Mouse (Mus musculus) megakaryocyte, adult 5-6 weeks (primary cell): Measurements from ENCODE around the gene Tnrc18. TPM values are rescaled to one million over a fixed set of nuclear protein-coding genes. Genes with fewer than 3 reads are reported as not detected.

ENCODE experiments used
- ATAC-seq: 2 replicates; pipeline ENCODE4 v1.8.0; 2016; ENCODE audit warnings: mild to moderate bottlenecking, inconsistent platforms; ENCODE audit not compliant: poor library complexity, severe bottlenecking
- total RNA-seq, 2 experiments: library from RNA; stranded (forward) in 1 of 2; stranded (reverse) in 1 of 2; fragments of 153-499, 151-499 nt in 1 of 2; fragments of 221-1000, 200-1000 nt in 1 of 2; gene quantifications; 2 replicates each; pipeline versions ENCODE4 v1.2.3 to v1.2.4; 2015 to 2017

The Tnrc18 gene
- total RNA-seq, 2 experiments from 2014 or later: 20.0 to 28.2 TPM

DNA sequence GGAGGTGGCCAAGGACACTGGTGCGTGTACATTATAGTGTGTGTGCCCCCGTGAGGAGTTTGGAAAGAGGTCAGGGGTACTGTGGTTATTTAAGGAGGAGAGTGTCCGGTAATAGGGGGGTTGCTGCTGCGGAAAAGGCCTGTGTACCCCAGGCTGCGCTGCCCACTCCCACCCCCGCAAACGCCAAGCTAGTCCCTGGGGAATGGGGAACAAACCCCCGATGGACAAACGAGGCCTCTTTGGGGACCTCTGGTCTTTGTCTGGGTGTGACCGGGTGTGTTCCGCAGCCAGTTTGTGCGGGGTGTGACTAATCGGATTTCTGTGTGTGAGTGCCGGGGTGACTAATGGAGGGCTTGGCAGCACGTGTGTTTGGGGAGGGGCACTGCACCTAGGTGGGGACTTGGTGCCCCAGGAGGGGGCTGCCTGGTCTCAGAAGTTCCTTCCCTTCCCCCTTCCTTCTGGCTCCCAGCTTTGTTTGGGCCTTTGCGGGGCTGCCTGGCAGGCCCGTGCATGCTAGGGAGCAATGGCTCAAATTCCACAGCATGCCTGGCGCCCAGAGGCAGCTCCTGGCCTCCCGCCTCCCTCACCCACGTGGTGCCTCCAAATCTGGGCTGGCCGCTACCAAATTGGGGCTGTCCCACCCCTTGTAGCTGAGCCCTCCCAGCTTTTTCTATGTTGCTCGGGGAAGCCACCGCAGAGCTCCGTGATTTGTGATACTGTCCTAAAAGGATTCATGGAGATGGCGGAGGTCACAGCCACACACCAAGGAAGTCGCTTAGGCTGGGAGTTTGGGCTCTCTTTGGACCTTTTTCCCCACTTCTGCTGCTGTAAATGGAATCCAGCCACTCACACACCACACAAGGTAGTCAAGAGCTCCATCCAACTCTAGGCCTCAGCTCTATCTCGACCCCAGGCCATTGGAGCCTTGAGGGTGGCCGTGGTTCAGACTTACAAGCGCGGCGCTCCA is 5.9 kb upstream of the Tnrc18 start:
- peak; percentile 34 for ATAC-seq

DNA sequence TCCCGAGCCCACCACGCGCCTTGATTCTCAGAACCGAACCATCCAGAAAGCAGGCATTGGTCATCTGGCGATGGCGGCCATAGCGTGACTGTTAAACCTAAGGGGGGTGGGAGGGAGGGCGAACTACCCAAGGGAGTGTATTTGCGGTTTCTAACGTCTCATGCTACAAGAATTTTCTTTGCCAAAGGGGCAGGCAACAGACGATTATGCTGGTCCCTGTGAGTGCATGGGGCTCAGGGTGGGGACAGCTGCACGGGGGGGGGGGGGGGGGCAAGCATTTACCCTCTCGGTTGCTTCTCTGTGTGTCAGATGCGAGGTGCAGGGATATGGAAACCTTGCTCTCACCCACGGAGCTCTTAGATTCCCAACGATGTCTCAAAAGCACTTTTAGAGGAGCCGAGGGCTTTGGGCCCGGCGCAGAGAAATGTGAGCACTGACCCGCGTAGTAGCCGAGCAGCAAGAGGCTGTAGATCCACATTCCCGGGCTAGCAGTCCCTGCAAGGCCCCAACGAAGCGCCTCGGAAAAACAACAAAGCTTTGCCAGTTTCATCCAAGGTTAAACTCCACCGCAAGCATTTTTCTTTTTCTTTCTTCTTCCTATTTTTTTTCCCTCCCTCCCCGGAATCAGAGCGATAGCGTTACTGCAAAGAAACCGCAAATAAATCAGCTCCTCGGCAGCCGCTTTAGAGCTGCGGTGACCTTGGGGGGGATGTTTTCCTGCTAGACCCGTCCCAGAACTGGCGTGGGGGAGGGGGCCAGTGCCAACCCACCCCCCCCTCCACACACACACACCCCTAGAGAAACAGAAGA is 5.0 kb upstream of the Tnrc18 start:
- no peak for ATAC-seq

DNA sequence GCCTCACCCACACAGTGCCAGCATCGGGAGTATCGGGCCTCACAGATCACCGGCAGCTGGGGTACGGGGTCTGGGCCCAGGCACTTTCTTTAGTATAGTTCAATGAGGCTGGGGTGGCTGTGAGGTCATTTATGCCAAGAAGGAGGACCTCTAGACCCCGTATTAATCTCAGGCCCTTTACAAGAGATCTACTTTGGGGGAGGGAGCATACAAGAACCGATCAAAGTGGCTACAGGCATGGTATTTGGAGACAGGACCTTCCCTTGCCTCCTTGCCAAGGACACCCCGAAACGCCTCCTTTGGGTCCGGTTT is 4.5 kb upstream of the Tnrc18 start:
- ATAC-seq: no peak

DNA sequence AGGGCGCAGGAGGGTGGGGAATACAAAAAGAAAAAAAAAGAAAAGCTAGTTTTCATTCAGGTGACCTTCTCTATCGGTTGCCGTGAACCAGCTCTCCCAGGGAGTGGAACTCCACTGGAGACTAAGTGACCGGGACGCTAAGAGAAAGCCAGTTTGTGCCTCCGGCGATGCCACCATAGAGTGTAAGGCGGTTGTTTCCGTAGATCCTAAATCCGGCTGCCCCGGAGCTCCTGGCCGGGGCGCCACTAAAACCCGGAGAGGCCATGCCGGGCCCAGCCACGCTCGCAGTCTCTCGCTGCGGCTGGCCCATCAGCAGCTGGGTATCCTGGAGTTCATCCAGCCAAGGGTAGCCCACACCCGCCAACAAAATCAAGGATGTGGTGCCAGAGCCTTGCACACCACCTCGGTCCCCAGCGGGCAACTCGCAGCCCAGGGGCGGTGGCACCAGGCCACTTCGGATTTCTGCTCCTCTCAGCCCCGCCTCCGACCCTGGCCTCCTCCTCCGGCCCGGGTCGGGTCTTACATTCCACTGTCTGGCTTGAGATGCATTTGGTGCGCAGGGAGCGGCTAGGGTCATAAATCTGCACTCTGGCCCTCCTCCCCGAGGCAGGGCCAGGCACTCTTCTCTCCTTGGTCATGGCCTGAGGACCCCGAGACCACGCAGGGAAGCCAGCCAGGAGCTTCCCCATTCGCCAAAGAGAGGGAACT is 4.0 kb upstream of the Tnrc18 start:
- ATAC-seq: peak; percentile 42

DNA sequence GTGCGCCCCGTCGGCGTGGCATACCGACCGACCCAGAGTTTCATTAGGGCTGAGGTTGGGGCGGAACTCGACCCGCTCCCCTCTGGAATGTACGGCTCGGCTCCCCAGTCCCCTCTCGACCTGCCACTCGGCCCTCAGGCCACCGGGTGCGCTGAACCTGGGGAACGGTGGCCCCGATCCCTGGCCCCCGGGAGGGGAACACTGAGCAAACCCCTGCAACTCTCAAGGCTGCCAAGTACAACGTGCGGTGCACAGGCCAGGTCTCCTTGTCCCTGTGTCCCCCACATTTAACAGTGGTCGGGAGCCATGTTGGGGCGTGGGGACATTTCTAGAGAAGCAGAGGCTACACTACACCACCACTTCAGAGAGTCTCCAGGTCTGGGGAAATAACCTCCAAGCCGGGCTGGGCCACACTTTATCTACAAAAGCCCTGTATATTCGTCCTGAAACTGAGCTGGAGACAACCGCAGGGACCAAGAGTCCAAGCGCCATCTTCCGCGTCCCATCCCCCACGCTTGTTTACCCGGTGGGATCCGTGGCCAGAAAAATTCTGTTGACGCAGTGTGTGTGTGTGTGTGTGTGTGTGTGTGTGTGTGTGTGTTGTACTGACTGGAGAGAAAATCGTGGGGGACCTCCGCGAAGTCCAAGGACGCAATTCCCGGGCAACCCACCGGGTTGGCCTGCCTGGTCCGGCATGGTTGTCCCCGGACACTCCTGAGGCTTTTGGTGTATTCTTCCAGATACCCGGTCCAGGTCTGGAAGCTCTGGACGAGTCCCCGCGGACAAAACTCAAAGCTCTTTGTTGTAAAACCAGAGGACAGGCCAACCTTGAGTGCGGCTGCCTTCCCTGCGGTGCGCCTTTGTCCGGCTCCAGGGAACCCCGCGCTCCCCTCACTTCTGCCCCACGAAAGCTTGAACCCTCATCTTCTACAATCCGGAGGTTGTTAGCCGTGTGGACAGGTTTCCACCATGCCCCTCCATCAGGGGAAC is 3.1 kb upstream of the Tnrc18 start:
- no peak for ATAC-seq

DNA sequence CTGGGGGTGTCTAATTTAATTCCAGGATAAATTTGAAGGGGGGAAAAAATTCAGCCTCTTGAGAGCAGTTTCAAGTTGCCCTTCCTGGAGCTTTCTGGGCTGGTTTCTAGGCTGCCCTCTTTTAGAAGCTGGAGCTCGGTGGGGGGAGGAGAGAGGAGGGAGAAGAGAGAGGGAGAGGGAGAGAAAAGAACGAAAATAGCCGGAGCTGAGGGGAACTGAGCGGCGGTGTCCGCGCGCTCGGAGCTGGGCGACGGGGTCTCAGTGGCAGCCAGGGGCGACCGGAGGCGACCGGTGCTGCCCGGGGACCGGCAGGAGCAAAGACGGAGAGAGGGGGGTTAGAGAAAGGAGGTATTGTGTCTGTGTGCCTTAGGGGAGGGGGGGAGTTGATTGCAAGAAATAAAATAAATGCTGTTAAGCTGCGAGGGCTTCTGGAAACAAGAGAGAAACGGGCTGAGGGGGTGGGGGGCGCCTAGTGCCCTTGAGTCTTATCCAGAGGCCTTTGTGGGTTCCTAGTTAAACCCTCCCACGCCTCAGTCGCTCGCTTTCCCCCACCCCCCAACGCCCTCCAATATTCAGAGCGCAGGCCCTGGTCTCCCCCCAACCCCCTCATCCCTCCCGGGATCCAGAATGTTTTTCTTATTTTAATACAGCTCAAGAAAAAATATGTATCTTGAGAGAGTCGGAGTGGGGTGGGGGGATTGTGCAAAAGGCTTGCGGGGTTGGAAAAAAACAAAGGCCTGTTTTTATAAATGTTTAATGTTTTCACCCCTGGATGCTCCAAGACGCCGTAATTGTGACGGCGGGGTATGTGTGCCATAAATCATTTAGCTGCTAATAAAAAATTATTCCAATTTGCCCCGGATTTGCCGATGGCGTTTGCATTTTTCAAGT is 2.2 kb upstream of the Tnrc18 start:
- ATAC-seq: no peak

DNA sequence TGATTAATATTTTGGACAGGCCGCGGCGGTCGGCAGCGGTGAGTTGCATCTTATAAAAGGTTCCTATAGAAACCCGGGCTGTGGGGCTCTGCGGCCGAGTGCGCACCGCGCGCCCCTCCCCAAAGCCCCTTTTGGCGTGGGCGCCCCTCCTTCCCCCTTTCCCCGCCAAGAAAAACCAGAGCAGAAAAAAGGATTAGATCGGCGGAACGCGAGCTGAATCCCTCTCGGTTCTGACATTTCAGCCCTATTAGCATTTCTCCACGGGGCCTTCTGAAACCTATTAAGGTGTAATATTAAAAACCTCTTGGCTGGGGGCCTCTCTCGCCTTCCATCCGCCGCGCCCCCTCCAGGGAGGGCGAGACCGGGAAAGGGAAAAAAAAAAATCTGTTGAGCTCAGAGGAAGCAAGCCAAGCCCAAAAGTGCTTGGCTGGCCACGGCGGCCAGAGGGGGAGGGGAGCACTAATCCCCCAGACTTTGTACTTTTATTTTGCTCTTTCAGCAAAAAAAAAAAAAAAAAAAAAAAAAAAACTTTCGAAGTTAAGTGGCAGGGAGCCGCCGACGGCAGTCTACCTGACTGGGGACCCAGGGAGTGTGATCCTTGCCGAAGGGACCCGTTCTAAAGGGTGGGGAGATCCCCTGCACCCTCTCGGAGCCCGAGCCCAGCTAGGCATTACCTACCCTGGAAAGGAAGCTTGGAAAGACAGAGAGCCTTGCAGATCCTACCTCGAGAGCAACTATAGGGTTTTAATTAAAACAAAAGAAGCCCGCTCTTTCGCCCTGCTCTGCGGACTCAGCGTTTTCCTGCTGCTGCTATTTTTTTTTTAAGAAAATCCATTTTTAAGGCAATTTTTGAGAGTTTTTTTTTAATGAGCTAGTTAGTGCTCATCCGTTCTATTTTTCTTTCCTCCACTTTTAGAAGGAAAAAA is 1.2 kb upstream of the Tnrc18 start:
- ATAC-seq: no peak

DNA sequence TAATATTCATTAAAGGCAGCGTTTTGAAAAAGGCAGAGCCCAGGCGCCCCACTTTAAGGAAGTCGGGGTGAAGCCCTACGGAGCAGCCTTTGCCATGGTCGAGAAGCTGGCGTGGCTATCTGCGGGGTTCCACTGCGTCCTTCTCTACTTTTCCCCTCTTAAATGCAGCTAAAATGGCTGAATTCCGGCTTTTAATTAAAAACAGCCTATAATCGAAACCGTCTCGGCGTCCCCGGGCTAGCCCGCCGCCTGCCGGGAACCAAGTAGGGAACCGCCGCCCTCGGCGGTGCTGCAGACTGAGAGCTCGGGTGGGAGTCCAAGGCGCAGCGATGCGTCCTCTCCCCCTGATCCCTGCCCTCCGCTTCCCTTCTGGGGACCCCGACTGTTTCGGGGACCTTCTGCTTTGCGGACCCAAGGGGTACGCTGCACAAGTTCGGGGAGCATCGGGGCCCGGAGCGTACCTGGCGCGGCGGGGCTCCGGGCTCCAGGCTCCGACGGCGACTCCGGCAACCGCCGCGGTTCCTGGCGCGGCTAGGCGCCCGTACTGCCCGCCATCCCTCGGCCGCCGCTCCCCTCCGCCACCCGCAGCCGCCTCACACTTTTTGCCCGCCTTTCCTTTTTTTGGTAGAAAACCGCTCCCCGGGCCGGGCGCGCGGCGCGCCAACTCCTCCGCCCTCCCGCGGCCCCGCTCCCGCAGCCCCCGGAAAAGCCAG is 495 bp downstream of the Tnrc18 start:
- ATAC-seq: no peak

DNA sequence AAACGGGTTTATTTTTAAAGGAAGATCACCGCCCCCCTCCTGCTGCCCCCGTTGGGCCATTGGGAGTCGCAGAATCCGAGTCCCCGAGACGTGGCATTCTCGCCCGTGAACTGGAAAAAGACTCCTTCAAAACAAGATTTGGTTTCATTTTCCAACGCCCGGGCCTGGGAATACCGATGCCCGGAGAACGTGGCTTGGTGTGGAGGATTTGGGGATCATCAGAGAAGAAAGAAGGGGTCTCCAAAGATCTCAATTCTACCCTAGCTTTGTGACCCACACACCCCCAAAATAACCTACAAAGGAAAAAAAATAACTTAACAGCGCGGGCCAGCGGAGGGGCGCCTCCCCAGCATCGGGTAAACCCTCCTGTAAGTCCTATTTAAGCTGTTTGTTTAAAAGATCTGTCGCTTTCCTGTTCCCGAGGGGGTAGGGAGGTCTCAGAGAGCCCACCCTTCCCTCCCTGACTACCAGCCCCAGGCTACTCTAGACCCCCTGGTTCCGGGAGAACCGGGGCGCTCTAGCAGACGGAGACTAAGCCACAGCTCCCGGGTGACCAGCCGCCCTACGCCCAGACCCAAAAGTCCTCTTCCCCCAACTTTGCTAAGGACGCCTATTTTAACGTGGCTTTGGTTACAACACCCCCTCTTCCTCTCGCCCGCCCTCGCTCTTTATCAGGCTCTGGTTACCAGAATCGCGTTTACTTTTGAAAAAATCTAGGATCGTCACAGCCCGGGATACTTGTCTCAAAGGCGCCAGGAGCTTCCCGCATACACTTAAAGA is 1.2 kb downstream of the Tnrc18 start:
- 0 out of 2 replicates have a peak, but pooled peaks have one; percentile 14 for ATAC-seq

DNA sequence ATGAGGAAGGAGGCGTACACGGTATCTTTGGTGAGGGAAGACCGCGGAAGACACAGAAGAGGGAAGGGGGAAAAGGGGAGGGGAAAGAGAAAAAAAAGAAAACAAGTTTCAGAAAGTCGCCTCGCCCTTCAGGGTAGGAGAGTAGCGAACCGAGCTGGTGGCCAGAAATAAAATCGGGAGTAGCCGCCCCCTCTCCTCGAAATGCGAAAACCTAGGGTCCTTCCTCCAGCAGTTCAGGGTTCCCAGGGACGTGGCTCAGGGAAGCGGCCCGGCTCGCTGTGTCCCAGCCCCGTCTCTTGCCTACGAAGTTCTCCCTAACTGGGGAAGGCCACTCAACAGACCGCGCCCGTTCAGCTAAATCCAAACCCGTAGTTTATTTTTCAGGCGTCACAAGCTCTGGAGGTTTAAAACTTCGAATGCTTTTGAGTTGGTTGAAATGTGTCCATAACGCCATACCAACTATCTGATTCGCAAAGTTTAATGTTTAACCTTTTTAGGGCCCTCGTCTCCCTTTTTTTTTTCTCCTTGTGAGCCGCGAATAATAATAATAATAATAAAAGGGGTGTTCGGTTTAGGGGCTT is 2.0 kb downstream of the Tnrc18 start:
- ATAC-seq: peak; percentile 20

DNA sequence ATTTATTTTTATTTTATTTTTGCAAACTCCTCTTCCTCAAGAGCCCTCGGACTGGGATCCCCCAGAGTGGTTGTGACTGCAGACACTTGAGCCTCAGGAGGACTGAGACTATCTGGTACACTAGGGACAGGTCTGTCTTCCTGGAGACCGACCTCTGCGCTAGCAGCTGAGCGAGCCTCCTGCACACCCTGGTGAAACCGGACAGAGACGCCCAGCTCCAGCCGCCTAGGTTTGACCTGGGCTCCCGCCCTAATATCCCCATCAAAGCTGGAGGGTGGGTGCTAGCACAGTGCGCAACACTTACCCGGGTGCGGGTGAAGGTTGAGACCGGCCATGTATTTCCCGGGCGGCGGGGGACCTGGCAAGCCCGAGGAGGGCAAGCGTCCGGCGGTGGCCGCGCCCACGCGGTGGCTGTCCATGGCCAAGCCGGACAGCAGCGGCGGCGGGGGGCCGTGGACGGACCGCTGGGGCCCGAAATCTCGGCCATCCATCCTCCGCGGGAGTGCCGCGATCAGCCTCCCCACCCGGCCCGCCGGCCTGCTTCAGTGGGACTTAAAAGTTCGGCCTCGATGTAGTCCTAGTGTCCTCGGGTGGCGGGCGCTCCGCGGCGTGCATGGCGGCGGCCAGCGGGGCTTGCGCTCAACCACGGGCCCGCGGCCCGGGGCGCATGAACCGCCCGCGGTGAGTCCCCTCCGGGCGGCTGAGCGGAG is 2.6 kb downstream of the Tnrc18 start:
- ATAC-seq: no peak

DNA sequence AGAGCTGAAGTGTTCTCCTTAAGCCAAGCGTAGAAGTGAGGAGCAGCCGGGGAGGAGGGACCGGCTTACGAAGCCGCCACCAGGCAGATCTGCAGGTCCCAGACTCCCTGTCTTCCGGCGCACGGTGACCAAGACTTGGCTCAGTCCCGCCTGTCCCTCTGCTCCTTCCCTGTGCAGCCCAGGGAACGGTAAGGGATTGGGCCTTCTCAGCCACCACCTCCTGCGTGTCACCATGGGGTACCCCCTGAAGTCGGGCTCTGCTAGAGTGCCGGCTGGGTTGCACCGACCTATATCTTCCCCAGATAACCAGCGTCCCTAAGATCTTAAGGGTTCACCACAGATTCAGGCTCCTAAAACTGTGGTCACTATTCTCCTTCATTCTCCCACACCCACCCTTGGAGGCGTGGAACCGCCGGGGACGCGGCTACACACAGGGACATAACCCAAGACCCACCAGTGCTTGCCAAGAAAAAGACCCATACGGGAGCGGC is 3.3 kb downstream of the Tnrc18 start:
- ATAC-seq: no peak

DNA sequence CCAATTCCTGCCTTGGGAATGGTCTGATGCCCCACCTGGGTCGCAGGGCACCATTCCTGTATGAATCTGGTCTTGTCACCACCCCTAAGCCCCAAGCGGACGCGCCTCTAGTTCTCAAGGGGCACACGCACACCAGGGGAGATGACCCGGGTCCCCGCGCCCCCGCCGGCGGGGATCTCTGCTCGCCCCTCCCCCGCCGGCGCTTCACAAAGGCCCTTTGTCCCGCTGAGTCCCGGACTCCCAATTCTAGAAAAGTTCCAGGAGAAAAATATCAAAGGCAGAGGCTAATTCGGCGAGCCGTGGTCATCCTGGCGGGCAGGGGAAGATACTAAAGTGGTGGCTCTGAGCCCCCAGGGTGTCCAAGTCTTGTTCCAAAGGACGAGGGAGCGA is 3.7 kb downstream of the Tnrc18 start:
- no peak for ATAC-seq

DNA sequence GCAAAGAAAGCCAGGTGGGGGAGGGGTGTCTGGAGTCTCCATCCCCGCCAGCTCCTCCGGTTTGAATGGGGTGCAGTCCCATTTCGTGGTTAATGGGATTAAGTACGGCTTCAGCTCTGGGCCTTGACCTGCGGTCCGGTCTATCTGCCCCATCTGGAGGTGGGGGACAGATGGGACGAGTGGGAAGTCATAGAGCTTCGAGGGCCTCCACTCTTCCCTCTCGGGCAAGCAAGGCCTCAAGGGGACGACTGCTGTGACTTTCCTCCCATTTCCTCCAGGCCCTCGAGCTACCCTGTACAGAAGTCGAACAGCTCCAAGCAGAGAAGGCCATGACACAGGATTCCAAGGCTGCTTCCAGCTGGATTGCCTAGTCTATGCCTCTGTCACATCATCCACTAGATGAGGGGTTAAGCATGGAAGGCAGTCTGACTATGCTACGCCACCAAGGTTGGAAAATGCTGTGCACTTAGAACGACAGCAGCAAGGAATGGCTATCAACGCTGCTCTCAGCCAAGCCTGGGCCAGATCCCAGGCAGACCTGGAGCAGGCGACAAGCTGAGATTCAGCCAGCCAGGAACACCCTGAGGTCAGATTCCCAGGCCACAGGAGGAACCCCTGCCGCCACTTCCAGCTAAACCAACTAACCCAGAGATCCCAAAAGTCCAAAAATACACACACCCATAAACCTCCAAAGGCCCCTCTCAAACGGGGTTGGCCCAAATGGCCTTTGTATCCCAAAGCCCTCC is 4.3 kb downstream of the Tnrc18 start:
- ATAC-seq: no peak

DNA sequence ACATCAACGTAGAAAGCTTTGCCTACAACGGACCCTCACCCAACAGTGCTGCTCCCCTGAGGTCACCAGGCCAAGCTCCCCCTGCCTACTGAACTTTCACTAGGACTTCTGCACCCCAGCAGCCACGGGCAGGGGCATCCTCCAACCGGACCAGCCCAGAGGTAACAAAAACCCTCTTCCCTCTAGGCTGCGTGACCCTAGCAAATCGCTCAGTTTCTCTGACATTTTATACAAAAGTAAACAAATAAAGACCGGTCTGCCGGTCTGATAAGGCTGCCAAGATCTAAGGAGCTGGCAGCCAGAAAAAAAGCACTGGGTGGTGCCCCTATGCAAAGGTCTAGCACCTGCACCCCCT is 4.9 kb downstream of the Tnrc18 start:
- ATAC-seq: no peak
